Mouse (Mus musculus): ENCODE results near the gene Vezt. TPM values are rescaled to one million over a fixed set of nuclear protein-coding genes. Genes with fewer than 3 reads are reported as not detected.

Gene Vezt
- 27.9 and 35.5 TPM in 2 replicates for polyA plus RNA-seq (2012; rRNA removed)

GRCm38 (mm10) chr10:94035658-94036374, at the start of gene Vezt, which contains the start of gene Fgd6:
TSS of gene Vezt (minus strand) at chr10:94035817.
TSS of gene Fgd6 (plus strand) at chr10:94036001.

GRCm38 (mm10) chr10:93897043-93897646, 138.5 kb downstream of the Vezt start, which contains the start of gene Metap2:
TSS of gene Metap2 (minus strand) at chr10:93897093.

Other genes starting within 250 kb of the Vezt start
- 4.5 and 7.1 TPM in 2 replicates for gene Usp44, start 204.3 kb downstream of the Vezt start, polyA plus RNA-seq (2012; rRNA removed)
- gene Metap2, start 138.7 kb downstream of the Vezt start, polyA plus RNA-seq (2012; rRNA removed): 218 and 495 TPM in 2 replicates
- 5.4 and 7.3 TPM in 2 replicates for gene Fgd6, start 184 bp upstream of the Vezt start, polyA plus RNA-seq (2012; rRNA removed)
- 7.1 and 11.5 TPM in 2 replicates for gene Nr2c1, start 112.2 kb upstream of the Vezt start, polyA plus RNA-seq (2012; rRNA removed)
- gene Ndufa12, start 162.9 kb upstream of the Vezt start, polyA plus RNA-seq (2012; rRNA removed): 174 and 308 TPM in 2 replicates